Mouse (Mus musculus) limb, embryonic 14.5 days (tissue): ENCODE data around the gene Olfr267. TPM values are rescaled to one million over a fixed set of nuclear protein-coding genes. Genes with fewer than 3 reads are reported as not detected.

Experiments
- ATAC-seq: fragments of 200-750 bp; cut with Nextera tagmentation; 2 replicates; pipeline ENCODE4 v1.8.0; 2017; ENCODE audit warnings: low read depth, moderate number of reproducible peaks, moderate TSS enrichment; ENCODE audit not compliant: low FRiP score
- DNase-seq: peaks from one replicate; pipeline ENCODE4 v3.0.0-alpha.2; 2015; ENCODE audit warnings: low spot score
- H3K27ac ChIP-seq: fragments of 300-500 bp; sonication (generic); replicated peaks from 2 replicates; pipeline ENCODE4 v1.5.1; 2014; ENCODE audit warnings: low read depth, mild to moderate bottlenecking, low read length, moderate library complexity, mixed read lengths
- H3K27me3 ChIP-seq: fragments of 300-500 bp; sonication (generic); 2 replicates; pipeline ENCODE4 v1.6.1; 2014; ENCODE audit warnings: low read length, mixed read lengths; ENCODE audit not compliant: control insufficient read depth, insufficient read depth
- H3K36me3 ChIP-seq: fragments of 300-500 bp; sonication (generic); 2 replicates; pipeline ENCODE4 v1.6.1; 2014; ENCODE audit warnings: mild to moderate bottlenecking, low read length, moderate library complexity, mixed read lengths; ENCODE audit not compliant: control insufficient read depth, insufficient read depth
- H3K4me1 ChIP-seq: fragments of 300-500 bp; sonication (generic); 2 replicates; pipeline ENCODE4 v1.6.1; 2014; ENCODE audit warnings: antibody characterized with exemption, low read length, mixed read lengths; ENCODE audit not compliant: control insufficient read depth, insufficient read depth
- H3K4me2 ChIP-seq: fragments of 300-500 bp; sonication (generic); replicated peaks from 2 replicates; pipeline ENCODE4 v1.6.1; 2014; ENCODE audit warnings: low read depth, mild to moderate bottlenecking, low read length, moderate library complexity; ENCODE audit not compliant: severe bottlenecking
- H3K4me3 ChIP-seq: fragments of 300-500 bp; sonication (generic); replicated peaks from 2 replicates; pipeline ENCODE4 v1.5.1; 2014; ENCODE audit warnings: low read length
- H3K9ac ChIP-seq: fragments of 300-500 bp; sonication (generic); 2 replicates; pipeline ENCODE4 v1.6.1; 2014; ENCODE audit warnings: mild to moderate bottlenecking, low read depth, low read length, moderate library complexity; ENCODE audit not compliant: severe bottlenecking
- H3K9me3 ChIP-seq: fragments of 300-500 bp; sonication (generic); 2 replicates; pipeline ENCODE4 v1.6.1; 2016; ENCODE audit warnings: low read length; ENCODE audit not compliant: control insufficient read depth
- POLR2A ChIP-seq: fragments of 200-500 bp; IDR thresholded peaks from 2 replicates; pipeline ENCODE4 v1.8.0; 2012; ENCODE audit warnings: inconsistent platforms, mild to moderate bottlenecking, moderate library complexity, borderline replicate concordance; ENCODE audit not compliant: insufficient read depth, insufficient read length; ENCODE audit errors: extremely low read depth
- WGBS: fragments of 180-500 bp; shearing (Covaris S2); extraction: QIAGEN DNeasy Blood & Tissue Kit; methylation state at CpG from one replicate; pipeline ENCODE4 v1.1.7; 2014; 5-methylcytosine and 5-hydroxymethylcytosine counted together
- polyA plus RNA-seq, 2 experiments: library from polyadenylated mRNA; depleted of rRNA in 1 of 2; stranded (reverse) in 1 of 2; unstranded in 1 of 2; fragments of >200 nt; fragmentation: Nextera tagmentation in 1 of 2; extraction: Ambion mirVana in 1 of 2; gene quantifications; 2 replicates each; pipeline versions ENCODE4 v1.2.1 to v1.2.3; 2012 to 2014

Gene Olfr267
- polyA plus RNA-seq, 2 experiments: 0.19 to 0.20 TPM

DNA sequence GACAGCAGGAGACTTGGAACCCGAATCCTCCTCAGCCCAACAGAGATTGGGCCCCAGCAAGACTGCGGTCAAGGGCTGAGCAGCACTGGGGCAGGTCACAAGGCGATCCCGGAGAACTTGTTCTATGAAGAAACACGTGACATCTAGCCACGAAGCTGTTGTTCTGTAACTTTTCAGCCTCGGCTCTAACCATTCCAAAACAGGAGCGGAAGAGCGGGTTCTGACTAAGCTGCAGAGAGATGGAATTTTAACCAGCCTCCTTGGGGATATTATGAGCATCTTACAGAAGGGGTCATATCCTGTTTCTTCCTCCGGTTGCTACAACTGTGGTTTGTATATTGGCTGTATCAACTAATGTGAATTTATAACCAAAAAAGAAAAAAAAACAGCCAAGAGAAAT lies 38.4 kb downstream of the Olfr267 start:
- peaks cover 12% of the 10 kb centered on the region; the same call in 1 of the 2 replicates for H3K4me1 ChIP-seq
- H3K27ac ChIP-seq: peak overlapping the region; percentile 68
- H3K27me3 ChIP-seq: no peaks in the 10 kb centered on the region
- H3K4me2 ChIP-seq: peak overlapping the region; percentile 44
- DNase-seq (peak; percentile 66), ATAC-seq (peak; percentile 79)
- WGBS: 16% methylated on average over 10 of the region's 10 CpGs
- no peaks in the 10 kb centered on the region for H3K9me3 ChIP-seq
- no peak for TF ChIP-seq POLR2A
- H3K9ac ChIP-seq: no peak overlapping the region
- H3K36me3 ChIP-seq: no peaks in the 10 kb centered on the region
- H3K4me3 ChIP-seq: 0 out of 2 replicates have a peak overlapping the region, but pooled peaks have one; percentile 4

DNA sequence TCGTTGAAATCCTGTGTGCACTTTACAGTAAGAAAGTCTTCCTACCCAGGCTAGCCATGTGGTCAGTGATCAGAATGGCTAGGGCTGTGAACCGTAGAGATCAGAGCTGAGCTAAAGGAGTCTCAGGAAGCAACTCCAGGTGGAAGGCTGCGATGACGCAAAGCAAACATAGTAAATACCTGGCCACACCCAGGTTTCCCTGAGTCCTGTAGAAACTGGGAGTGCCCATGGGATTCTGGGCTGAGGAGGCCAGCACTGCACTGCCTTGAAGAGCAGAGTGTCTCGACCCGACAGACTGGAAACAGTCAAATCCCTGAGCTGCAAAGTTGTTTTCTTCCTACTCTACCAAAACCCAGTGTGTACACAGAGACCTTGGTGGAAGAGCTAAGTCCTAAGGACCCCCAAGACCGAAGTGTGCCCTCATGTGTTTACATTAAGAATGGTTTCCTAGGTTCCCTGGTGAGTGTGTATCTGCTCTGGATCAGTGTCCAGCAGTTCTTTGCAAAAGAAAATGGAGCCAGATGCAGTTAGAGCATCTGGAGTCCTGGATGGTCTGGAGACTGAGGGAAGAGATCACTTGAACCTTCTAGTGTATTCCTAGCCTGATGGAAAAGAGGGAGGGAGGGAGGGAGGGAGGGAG lies 41.8 kb downstream of the Olfr267 start:
- no peak overlapping the region for H3K4me2 ChIP-seq
- no peak overlapping the region for H3K9ac ChIP-seq
- H3K4me3 ChIP-seq: no peak overlapping the region
- 80% methylated on average over 7 of the region's 7 CpGs for WGBS
- no peak overlapping the region for H3K27ac ChIP-seq
- no peak for ATAC-seq
- no peaks in the 10 kb centered on the region for H3K9me3 ChIP-seq
- no peak for DNase-seq
- no peak for TF ChIP-seq POLR2A
- H3K36me3 ChIP-seq: no peaks in the 10 kb centered on the region
- peaks cover 12% of the 10 kb centered on the region; the same call in 1 of the 2 replicates for H3K4me1 ChIP-seq
- H3K27me3 ChIP-seq: no peaks in the 10 kb centered on the region

DNA sequence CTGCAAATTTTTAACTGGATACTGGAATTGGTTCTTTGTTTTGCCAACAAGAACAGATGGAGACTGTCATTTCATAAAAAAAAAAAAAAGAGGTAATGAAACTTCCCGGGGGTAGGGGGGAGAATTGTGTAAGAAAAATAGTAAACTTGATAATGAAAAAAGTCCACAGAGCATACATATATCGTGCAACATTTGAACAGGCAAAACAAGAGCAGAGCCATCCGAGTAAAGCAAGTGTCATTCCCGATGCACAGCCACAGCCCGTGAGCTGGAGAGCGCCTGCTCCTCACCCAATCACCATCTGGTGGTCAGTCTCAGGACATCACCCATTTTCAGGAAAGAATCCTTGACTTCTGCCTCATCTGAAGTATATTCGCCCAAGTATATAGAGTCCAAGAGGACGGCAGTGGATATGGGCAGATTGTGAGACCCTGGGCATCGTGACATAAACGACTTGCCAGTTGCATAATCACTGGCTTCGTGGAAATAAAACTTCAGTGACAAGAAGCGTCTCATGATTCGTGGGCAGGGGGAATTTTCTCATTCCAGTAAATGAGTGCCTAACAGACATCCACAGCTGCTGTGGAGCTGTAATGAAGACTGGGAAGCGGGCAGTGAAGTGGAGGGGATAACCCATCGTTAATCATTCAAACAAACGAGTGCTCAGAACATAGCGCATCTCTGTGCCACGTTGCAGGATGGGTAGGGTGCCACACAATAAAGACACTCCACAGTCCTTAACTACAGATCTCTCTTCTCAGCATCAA lies 50.5 kb downstream of the Olfr267 start:
- Histone ChIP-seq H3K36me3 (no peaks in the 10 kb centered on the region), H3K9ac (no peak overlapping the region), H3K4me1 (no peaks in the 10 kb centered on the region), H3K27me3 (no peaks in the 10 kb centered on the region), H3K4me2 (no peak overlapping the region), H3K27ac (no peak overlapping the region), H3K4me3 (no peak overlapping the region), H3K9me3 (no peaks in the 10 kb centered on the region)
- no peak for ATAC-seq
- DNase-seq: no peak
- TF ChIP-seq POLR2A: no peak
- 66% methylated on average over 18 of the region's 18 CpGs for WGBS

Other genes with a start within 250 kb of the Olfr267 start
- 90.8 and 114 TPM in 2 replicates for gene Lpar1, start 233.8 kb downstream of the Olfr267 start, polyA plus RNA-seq (2012; rRNA removed)
- 161 and 187 TPM in 2 replicates for gene Lpar1, start 233.8 kb downstream of the Olfr267 start, polyA plus RNA-seq (2014; fragmentation: Nextera tagmentation; extraction: Ambion mirVana)
- gene Ecpas, start 125.0 kb upstream of the Olfr267 start, polyA plus RNA-seq (2012; rRNA removed): 21.4 and 25.7 TPM in 2 replicates
- 41.9 and 46.9 TPM in 2 replicates for gene Ecpas, start 125.0 kb upstream of the Olfr267 start, polyA plus RNA-seq (2014; fragmentation: Nextera tagmentation; extraction: Ambion mirVana)
- 1.8 and 2.5 TPM in 2 replicates for gene Zkscan16, start 155.9 kb upstream of the Olfr267 start, polyA plus RNA-seq (2012; rRNA removed)
- 0.91 and 1.5 TPM in 2 replicates for gene Zkscan16, start 155.9 kb upstream of the Olfr267 start, polyA plus RNA-seq (2014; fragmentation: Nextera tagmentation; extraction: Ambion mirVana)
- gene Ptgr1, start 199.4 kb upstream of the Olfr267 start, polyA plus RNA-seq (2012; rRNA removed): 12.8 and 19.2 TPM in 2 replicates
- gene Ptgr1, start 199.4 kb upstream of the Olfr267 start, polyA plus RNA-seq (2014; fragmentation: Nextera tagmentation; extraction: Ambion mirVana): 32.5 and 34.7 TPM in 2 replicates
- gene Dnajc25, start 207.3 kb upstream of the Olfr267 start, polyA plus RNA-seq (2012; rRNA removed): 10.1 and 10.7 TPM in 2 replicates
- 18.3 and 20.8 TPM in 2 replicates for gene Dnajc25, start 207.3 kb upstream of the Olfr267 start, polyA plus RNA-seq (2014; fragmentation: Nextera tagmentation; extraction: Ambion mirVana)
- gene Gm20503, start 215.5 kb upstream of the Olfr267 start, polyA plus RNA-seq (2012; rRNA removed): 0.14 TPM in 1 of 2 replicates, not detected in the other
- 15.8 and 19.0 TPM in 2 replicates for gene Gm20503, start 215.5 kb upstream of the Olfr267 start, polyA plus RNA-seq (2014; fragmentation: Nextera tagmentation; extraction: Ambion mirVana)
- gene Gng10, start 247.4 kb upstream of the Olfr267 start, polyA plus RNA-seq (2012; rRNA removed): 60.9 and 72.3 TPM in 2 replicates
- gene Gng10, start 247.4 kb upstream of the Olfr267 start, polyA plus RNA-seq (2014; fragmentation: Nextera tagmentation; extraction: Ambion mirVana): 143 and 177 TPM in 2 replicates